Mouse (Mus musculus): ENCODE results near the gene Megf11.

- TF ChIP-seq CTCF (IDR thresholded peaks at IDR 0.05; ENCODE audit: low read depth, low read length) (no peak), GATA1 (IDR thresholded peaks at IDR 0.05; ENCODE audit: borderline replicate concordance, low read length) (no peak), POLR2AphosphoS5 (IDR thresholded peaks at IDR 0.05; ENCODE audit: insufficient replicate concordance, low read depth, low read length) (no peak)
Measured at GRCm38 (mm10) chr9:64636111-64636510, 250.7 kb downstream of the Megf11 start.

All from G1E (cell line).